Mouse (Mus musculus): ENCODE results near the gene Atf7ip.

- TF ChIP-seq POLR2A (IDR thresholded peaks at IDR 0.05; ENCODE audit: borderline replicate concordance, extremely low read depth, insufficient read depth, insufficient read length, poor library complexity, severe bottlenecking): no peak
- TF ChIP-seq CTCF (IDR thresholded peaks at IDR 0.05; ENCODE audit: borderline replicate concordance, extremely low read depth, insufficient read depth, insufficient read length): no peak
Measured at GRCm38 (mm10) chr6:136483531-136483930, 22.4 kb upstream of the Atf7ip start.
